Mouse (Mus musculus): ENCODE data around the gene Lurap1l. TPM values are rescaled to one million over a fixed set of nuclear protein-coding genes. Genes with fewer than 3 reads are reported as not detected.

Lurap1l gene
- total and polyA plus RNA-seq, 2 experiments from 2014 or later, result 9.1 to 13.5 TPM

- no peak overlapping the region for H3K4me3 ChIP-seq (ENCODE audit: low read length)
- H3K4me1 ChIP-seq (ENCODE audit: insufficient read depth, low read length), result no peaks in the 10 kb centered on the region
- H3K9ac ChIP-seq (replicated peaks; ENCODE audit: low read length), result no peak overlapping the region
- no peak for TF ChIP-seq CTCF (IDR thresholded peaks at IDR 0.05; ENCODE audit: low read depth)
- no peak overlapping the region for H3K4me2 ChIP-seq (ENCODE audit: low read depth, low read length)
- WGBS, result 90% methylated on average over 1 of the region's 1 CpGs
- no peak for DNase-seq (ENCODE audit: low spot score)
- no peaks in the 10 kb centered on the region for H3K9me3 ChIP-seq (ENCODE audit: low read length)
- H3K27ac ChIP-seq, result no peak overlapping the region
- H3K27me3 ChIP-seq (ENCODE audit: insufficient read depth, low read length), result no peaks in the 10 kb centered on the region
- ATAC-seq, result no peak
- no peaks in the 10 kb centered on the region for H3K36me3 ChIP-seq (ENCODE audit: insufficient read depth, low read length)
These were observed 80.4 kb downstream of the Lurap1l start for GRCm38 (mm10) chr4:80990819-80991218.

- TF ChIP-seq CTCF (IDR thresholded peaks at IDR 0.05; ENCODE audit: low read depth), result no peak
- ATAC-seq (no peak), DNase-seq (ENCODE audit: low spot score) (no peak)
- 80% methylated on average over 2 of the region's 2 CpGs for WGBS
- H3K36me3 ChIP-seq (ENCODE audit: insufficient read depth, low read length), result no peaks in the 10 kb centered on the region
- H3K4me2 ChIP-seq (ENCODE audit: low read depth, low read length), result no peak overlapping the region
- no peak overlapping the region for H3K27ac ChIP-seq
- H3K27me3 ChIP-seq (ENCODE audit: insufficient read depth, low read length), result no peaks in the 10 kb centered on the region
- no peak overlapping the region for H3K9ac ChIP-seq (replicated peaks; ENCODE audit: low read length)
- no peaks in the 10 kb centered on the region for H3K9me3 ChIP-seq (ENCODE audit: low read length)
- no peak overlapping the region for H3K4me3 ChIP-seq (ENCODE audit: low read length)
- no peaks in the 10 kb centered on the region for H3K4me1 ChIP-seq (ENCODE audit: insufficient read depth, low read length)
These were observed 93.1 kb downstream of the Lurap1l start for GRCm38 (mm10) chr4:81003528-81003927.

Small RNAs within 50 kb of the gene (microRNA-seq; reads per million reads assigned to microRNA genes)
- 0 reads per million in 2 experiments for gene Gm27452

Other genes with a start within 250 kb of the Lurap1l start
- 0.26 TPM in 1 of 2 replicates, not detected in the other for gene Tyrp1, start 76.5 kb upstream of the Lurap1l start, total RNA-seq (2014; rRNA removed)
- gene Tyrp1, start 76.5 kb upstream of the Lurap1l start, polyA plus RNA-seq (2015; fragmentation: Nextera tagmentation; extraction: Ambion mirVana), result 0.13 and 0.20 TPM in 2 replicates